Mouse (Mus musculus) liver, embryonic 16.5 days (tissue): Measurements from ENCODE around the gene Clip2. TPM values are rescaled to one million over a fixed set of nuclear protein-coding genes. Genes with fewer than 3 reads are reported as not detected.

Source experiments
- ATAC-seq: fragments of 200-750 bp; cut with Nextera tagmentation; 2 replicates; pipeline ENCODE4 v1.8.0; 2017; ENCODE audit warnings: low read depth, mild to moderate bottlenecking, moderate number of reproducible peaks, moderate library complexity
- H3K27ac ChIP-seq: fragments of 300-500 bp; sonication (generic); 2 replicates; pipeline ENCODE4 v1.5.1; 2014; ENCODE audit warnings: mild to moderate bottlenecking, low read length
- H3K27me3 ChIP-seq: fragments of 300-500 bp; sonication (generic); 2 replicates; pipeline ENCODE4 v1.6.1; 2014; ENCODE audit warnings: low read depth, low read length, mixed read lengths; ENCODE audit not compliant: control insufficient read depth, insufficient read depth
- H3K36me3 ChIP-seq: fragments of 300-500 bp; sonication (generic); 2 replicates; pipeline ENCODE4 v1.6.1; 2014; ENCODE audit warnings: mild to moderate bottlenecking; ENCODE audit not compliant: control insufficient read depth, insufficient read depth
- H3K4me1 ChIP-seq: fragments of 300-500 bp; sonication (generic); 2 replicates; pipeline ENCODE4 v1.6.1; 2014; ENCODE audit warnings: low read depth, low read length, mixed read lengths; ENCODE audit not compliant: control insufficient read depth
- H3K4me2 ChIP-seq: fragments of 300-500 bp; sonication (generic); 2 replicates; pipeline ENCODE4 v1.6.1; 2014; ENCODE audit warnings: low read depth, low read length, mixed read lengths
- H3K4me3 ChIP-seq: fragments of 300-500 bp; sonication (generic); 2 replicates; pipeline ENCODE4 v1.5.1; 2014; ENCODE audit warnings: low read depth, mild to moderate bottlenecking, low read length
- H3K9ac ChIP-seq: fragments of 300-500 bp; sonication (generic); 2 replicates; pipeline ENCODE4 v1.6.1; 2014; ENCODE audit warnings: low read depth, low read length
- H3K9me3 ChIP-seq: fragments of 300-500 bp; sonication (generic); replicated peaks from 2 replicates; pipeline ENCODE4 v1.6.1; 2016; ENCODE audit warnings: low read length; ENCODE audit not compliant: control insufficient read depth
- WGBS: fragments of 180-500 bp; shearing (Covaris S2); extraction: QIAGEN DNeasy Blood & Tissue Kit; methylation state at CpG from one replicate; pipeline ENCODE4 v1.1.7; 2014; ENCODE audit not compliant: insufficient replicate concordance; 5-methylcytosine and 5-hydroxymethylcytosine counted together
- polyA plus RNA-seq: library from polyadenylated mRNA; unstranded; fragments of >200 nt; fragmentation: Nextera tagmentation; extraction: Ambion mirVana; gene quantifications from 2 replicates; pipeline ENCODE4 v1.2.1, GENCODE M21; 2015

Clip2 gene
- polyA plus RNA-seq, 1 experiment from 2014 or later, result 0.48 TPM

- 41% methylated on average over 8 of the region's 8 CpGs for WGBS
- Histone ChIP-seq H3K36me3 (no peaks in the 10 kb centered on the region), H3K4me2 (no peak overlapping the region), H3K9ac (no peak overlapping the region), H3K4me1 (peaks cover 13% of the 10 kb centered on the region), H3K27ac (no peak overlapping the region), H3K9me3 (no peaks in the 10 kb centered on the region), H3K4me3 (no peak overlapping the region), H3K27me3 (no peaks in the 10 kb centered on the region)
- ATAC-seq, result no peak
Observed at GRCm38 (mm10) chr5:134568964-134569491, 16.8 kb upstream of the Clip2 start.

- Histone ChIP-seq H3K4me3 (no peak overlapping the region), H3K4me2 (no peak overlapping the region), H3K36me3 (no peaks in the 10 kb centered on the region), H3K9me3 (no peaks in the 10 kb centered on the region), H3K9ac (no peak overlapping the region), H3K27ac (no peak overlapping the region), H3K27me3 (no peaks in the 10 kb centered on the region), H3K4me1 (peaks cover 13% of the 10 kb centered on the region)
- no peak for ATAC-seq
- WGBS, result 52% methylated on average over 3 of the region's 3 CpGs
Observed at GRCm38 (mm10) chr5:134568030-134568429, 15.8 kb upstream of the Clip2 start.

GRCm38 (mm10) chr5:134567445-134567844 is 15.2 kb upstream of the Clip2 start:
- Histone ChIP-seq H3K36me3 (no peaks in the 10 kb centered on the region), H3K4me2 (no peak overlapping the region), H3K9me3 (no peaks in the 10 kb centered on the region), H3K9ac (no peak overlapping the region), H3K4me1 (peaks cover 7% of the 10 kb centered on the region), H3K27me3 (no peaks in the 10 kb centered on the region), H3K4me3 (no peak overlapping the region), H3K27ac (no peak overlapping the region)
- ATAC-seq, result no peak
- WGBS, result 68% methylated on average over 4 of the region's 4 CpGs

- Histone ChIP-seq H3K27ac (no peak overlapping the region), H3K36me3 (no peaks in the 10 kb centered on the region), H3K4me3 (no peak overlapping the region), H3K9ac (no peak overlapping the region), H3K9me3 (no peaks in the 10 kb centered on the region), H3K4me2 (no peak overlapping the region), H3K27me3 (no peaks in the 10 kb centered on the region), H3K4me1 (no peaks in the 10 kb centered on the region)
- no peak for ATAC-seq
- WGBS, result 65% methylated on average over 6 of the region's 6 CpGs
Observed at GRCm38 (mm10) chr5:134565696-134566095, 13.5 kb upstream of the Clip2 start.

- Histone ChIP-seq H3K4me2 (no peak overlapping the region), H3K27ac (no peak overlapping the region), H3K4me1 (no peaks in the 10 kb centered on the region), H3K9me3 (no peaks in the 10 kb centered on the region), H3K9ac (no peak overlapping the region), H3K36me3 (no peaks in the 10 kb centered on the region), H3K4me3 (no peak overlapping the region), H3K27me3 (no peaks in the 10 kb centered on the region)
- no peak for ATAC-seq
- 89% methylated on average over 2 of the region's 2 CpGs for WGBS
Observed at GRCm38 (mm10) chr5:134564272-134564671, 12.0 kb upstream of the Clip2 start.

GRCm38 (mm10) chr5:134560450-134561171 is 8.4 kb upstream of the Clip2 start:
- Histone ChIP-seq H3K9me3 (no peaks in the 10 kb centered on the region), H3K27me3 (no peaks in the 10 kb centered on the region), H3K4me2 (no peak overlapping the region), H3K4me1 (no peaks in the 10 kb centered on the region), H3K27ac (no peak overlapping the region), H3K36me3 (no peaks in the 10 kb centered on the region), H3K4me3 (no peak overlapping the region), H3K9ac (no peak overlapping the region)
- WGBS, result 71% methylated on average over 16 of the region's 16 CpGs
- no peak for ATAC-seq

GRCm38 (mm10) chr5:134560071-134560449 is 7.8 kb upstream of the Clip2 start, which contains the start of gene Syna:
Syna (minus strand) TSS chr5:134560171.
- Histone ChIP-seq H3K4me1 (peaks cover 4% of the 10 kb centered on the region; the same call in 1 of the 2 replicates), H3K4me3 (no peak within 1 kb of the TSS), H3K36me3 (no peaks in the 10 kb centered on the region), H3K27me3 (no peaks in the 10 kb centered on the region), H3K9ac (no peak within 1 kb of the TSS), H3K9me3 (no peaks in the 10 kb centered on the region), H3K4me2 (no peak within 1 kb of the TSS), H3K27ac (no peak within 1 kb of the TSS)
- WGBS, result 76% methylated on average over 7 of the region's 7 CpGs
- no peak for ATAC-seq

- no peak overlapping the region for H3K4me3 ChIP-seq
- H3K4me2 ChIP-seq, result no peak overlapping the region
- H3K27ac ChIP-seq, result no peak overlapping the region
- H3K36me3 ChIP-seq, result no peaks in the 10 kb centered on the region
- WGBS, result 18% methylated on average over 20 of the region's 20 CpGs
- H3K9me3 ChIP-seq, result no peaks in the 10 kb centered on the region
- ATAC-seq, result no peak
- peaks cover 9% of the 10 kb centered on the region for H3K27me3 ChIP-seq
- H3K4me1 ChIP-seq, result peaks cover 14% of the 10 kb centered on the region; the same call in 1 of the 2 replicates
- H3K9ac ChIP-seq, result no peak overlapping the region
Observed at GRCm38 (mm10) chr5:134555463-134556164, 3.4 kb upstream of the Clip2 start.
